Mouse (Mus musculus): ENCODE data around the gene Olfr366.
"Not testable (repeated sequence)": the region's sequence is repeated elsewhere in the genome, so short reads cannot be mapped to it uniquely, and the experiment has no call there.

The Olfr366 gene

GRCm38 (mm10) chr2:37211274-37211673 lies at the start of gene Olfr366:
Olfr366 (plus strand) TSS chr2:37211574.
- DNase-seq = no peak

- no peak for DNase-seq
Measured at GRCm38 (mm10) chr2:37187898-37188297, 23.5 kb upstream of the Olfr366 start, which contains the start of gene Olfr365. Olfr365 (plus strand) TSS chr2:37188198.

- DNase-seq = not testable (repeated sequence)
Measured at GRCm38 (mm10) chr2:37261781-37262180, 50.4 kb downstream of the Olfr366 start.

Data from spleen, adult 18-20 months (tissue).